Mouse (Mus musculus) testis, postnatal 14 days (tissue): ENCODE results near the gene Fes.

ENCODE experiments used
- DNase-seq: peaks from one replicate; pipeline ENCODE4 v3.0.0; 2021; ENCODE audit warnings: low spot score

Fes gene

DNA sequence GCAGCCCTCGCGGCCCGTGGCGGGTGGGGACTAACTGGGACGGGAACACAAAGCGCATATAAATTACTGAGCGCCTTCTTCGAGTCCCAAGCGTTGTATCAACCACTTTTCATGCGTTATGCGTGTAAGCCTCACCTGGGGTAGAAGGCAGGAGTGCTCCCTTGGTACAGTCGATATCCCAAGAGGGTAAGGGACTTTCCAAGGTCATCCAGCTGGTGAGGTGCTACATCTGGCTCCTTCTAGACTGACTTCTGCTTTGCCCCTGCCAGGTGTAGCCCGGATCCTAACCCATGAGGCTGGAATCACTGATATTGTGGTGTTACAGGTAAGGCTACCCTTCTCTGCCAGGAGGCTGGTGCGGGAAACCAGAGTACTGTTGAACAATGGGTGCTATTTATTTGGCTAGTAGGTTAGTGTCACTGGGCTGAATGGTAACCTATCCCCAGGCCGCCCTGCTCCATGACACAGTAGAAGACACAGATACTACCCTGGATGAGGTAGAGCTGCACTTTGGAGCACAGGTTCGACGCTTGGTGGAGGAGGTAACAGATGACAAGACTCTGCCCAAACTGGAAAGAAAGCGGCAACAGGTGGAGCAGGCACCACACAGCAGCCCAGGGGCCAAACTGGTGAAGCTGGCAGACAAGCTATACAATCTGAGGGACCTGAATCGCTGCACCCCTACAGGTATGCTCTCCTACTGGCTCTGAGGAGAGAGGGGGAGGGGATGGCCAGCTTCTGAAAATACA is 44.3 kb downstream of the Fes start:
- no peak for DNase-seq

DNA sequence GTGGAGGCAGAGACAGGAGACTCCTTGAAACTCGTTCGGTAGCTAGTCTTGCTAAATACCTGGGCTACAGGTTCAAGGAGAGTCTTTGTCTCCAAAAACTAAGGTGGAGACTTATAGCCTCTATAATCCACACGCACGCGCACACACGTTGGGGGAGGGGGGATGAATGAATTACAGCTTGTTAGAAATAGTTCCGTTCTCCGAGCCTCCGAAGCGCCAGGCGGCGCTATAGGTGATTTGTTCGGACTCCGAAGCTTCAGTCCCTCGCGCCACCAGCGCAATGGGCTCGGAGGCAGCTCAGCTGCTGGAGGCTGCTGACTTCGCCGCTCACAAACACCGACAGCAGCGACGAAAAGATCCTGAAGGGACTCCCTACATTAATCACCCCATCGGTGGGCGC is 44.9 kb downstream of the Fes start, which contains the start of gene Hddc3:
TSS of gene Hddc3 (plus strand) at position 247 of the 400 bp plus-strand sequence.
- DNase-seq = peak; percentile 88

DNA sequence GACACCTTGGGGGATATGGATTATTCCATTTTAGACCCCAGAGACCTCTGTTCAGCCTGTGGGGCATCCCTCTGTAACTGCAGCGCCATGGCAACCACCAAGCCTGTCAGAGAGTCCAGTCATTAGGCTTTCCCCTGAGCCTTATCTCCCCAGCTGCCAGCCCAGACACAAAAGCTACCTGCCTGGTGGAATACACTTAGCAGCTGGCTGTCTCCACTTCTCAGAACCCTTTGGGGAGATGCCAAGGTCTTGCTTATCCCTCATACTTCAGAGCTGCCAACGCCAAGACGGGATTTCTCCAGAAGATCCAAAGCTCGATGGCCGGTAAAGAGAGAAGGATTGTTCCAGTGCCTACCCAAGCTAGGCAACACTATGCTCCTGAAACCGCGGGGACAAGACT is 46.0 kb downstream of the Fes start:
- DNase-seq = no peak

DNA sequence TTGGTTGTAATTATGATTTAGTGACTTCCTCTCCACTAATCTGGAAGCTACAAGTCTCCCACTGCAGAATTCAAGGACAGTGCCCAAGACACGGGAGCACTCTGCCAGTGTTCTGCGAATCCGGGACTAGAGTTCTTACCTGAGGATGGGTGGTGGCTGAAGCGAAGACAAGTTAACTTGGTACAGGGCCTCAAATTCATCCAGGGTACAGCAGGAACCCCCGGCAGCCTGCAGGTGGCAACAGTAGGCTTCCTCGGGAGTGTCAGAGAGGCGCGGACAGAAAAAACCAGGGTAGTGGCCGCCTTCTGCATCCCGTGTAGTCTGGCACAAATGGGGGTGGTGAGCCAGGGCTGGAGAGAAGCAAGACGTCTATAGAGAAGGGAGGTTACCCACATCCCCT is 47.0 kb downstream of the Fes start, which contains the start of gene Unc45a:
TSS of gene Unc45a (minus strand) at position 213 of the 400 bp plus-strand sequence.
- DNase-seq = peak; percentile 64

DNA sequence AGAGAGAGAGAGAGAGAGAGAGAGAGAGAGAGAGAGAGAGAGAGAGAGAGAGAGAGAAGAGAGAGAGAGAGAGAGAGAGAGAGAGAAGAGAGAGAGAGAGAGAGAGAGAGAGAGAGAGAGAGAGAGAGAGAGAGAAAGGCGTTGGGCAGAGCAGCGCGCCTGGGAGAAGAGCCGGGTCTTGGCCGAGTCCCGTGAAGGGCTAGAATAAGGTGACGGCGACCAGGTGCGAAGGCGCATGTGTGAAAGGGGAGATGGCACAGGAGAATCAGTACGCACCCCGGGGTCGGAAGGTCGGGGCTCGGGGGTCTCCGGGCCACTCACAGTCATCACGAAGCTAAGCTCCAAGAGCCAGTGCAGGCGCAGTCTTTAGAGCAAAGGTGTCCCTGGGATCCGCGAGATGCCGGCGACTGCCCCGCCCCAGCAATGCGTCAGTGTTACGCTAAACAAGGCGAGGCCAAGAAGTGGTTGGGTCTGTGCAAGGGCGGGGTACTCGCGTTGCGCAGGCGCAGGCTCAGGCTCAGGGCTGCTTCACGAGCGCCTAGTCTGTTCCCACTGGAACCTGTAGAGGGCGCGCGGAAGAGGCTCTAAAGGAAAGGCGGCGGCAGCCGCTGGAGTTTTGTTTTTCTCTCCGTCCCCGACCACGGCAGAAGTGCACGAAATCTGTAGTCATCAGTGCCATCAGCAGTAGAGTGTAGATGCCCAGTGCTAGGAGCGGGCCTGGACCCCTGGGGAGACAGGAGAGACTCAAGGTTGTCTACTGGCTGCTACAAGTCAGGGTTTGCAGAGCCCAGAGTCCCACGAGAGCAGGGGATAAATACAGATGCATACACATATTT is 47.7 kb downstream of the Fes start:
- DNase-seq = peak; percentile 94

DNA sequence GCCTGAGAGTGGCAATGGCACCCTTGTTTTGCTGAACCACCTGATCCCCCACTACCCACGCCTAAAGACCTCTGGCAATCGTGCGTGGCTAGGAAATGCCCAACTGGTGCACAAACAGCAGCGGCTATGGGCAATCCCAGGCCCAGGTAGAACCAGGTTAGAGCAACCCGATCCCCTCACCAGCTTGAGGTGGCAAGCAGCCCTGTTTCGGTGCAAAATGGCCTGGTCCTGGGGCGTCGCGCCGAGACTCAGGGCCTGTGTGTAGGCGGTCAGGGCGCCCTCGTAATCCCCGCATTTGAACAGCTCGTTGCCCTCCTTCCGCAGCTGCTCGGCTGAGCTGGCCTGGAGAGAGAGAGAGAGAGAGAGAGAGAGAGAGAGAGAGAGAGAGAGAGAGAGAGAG is 48.4 kb downstream of the Fes start:
- no peak for DNase-seq

DNA sequence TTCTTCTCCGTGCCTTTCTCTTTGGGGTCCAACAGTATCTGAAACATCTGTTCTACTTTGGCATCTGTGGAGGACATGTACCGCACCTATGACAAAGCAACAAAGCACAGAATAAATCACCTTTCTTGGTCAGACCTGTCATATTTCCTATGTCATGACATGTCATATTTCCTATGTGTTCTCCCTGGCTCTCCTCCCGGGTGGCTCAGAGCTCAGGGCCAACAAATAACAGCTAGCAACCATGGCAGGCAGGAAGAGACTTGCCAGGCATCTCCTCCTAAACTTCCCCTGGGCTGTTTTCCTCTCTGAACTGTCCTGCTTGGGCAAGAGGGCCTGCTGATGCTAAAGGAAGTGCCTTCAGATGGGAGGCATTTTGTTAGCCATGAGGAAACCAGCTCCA is 50.8 kb downstream of the Fes start:
- no peak for DNase-seq

DNA sequence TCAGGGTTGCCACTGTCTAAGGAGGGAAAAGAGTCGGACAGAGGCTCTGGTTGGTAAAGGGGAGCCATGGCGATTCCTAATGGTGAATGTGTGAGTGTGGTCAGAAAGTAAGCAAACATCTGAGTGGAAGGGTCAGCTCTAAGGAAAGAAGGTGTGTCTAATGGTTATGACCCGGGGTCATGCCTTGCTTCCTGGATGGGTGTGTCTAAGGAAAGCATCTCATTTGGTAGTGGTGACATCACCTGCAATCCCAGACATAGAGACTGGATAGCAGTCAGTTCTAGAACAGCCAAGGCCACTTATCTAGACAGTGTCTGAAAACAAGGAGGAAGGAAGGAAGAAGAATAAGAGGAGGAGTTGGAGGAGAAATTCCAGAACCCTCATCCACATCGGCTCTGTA is 52.9 kb downstream of the Fes start:
- no peak for DNase-seq

DNA sequence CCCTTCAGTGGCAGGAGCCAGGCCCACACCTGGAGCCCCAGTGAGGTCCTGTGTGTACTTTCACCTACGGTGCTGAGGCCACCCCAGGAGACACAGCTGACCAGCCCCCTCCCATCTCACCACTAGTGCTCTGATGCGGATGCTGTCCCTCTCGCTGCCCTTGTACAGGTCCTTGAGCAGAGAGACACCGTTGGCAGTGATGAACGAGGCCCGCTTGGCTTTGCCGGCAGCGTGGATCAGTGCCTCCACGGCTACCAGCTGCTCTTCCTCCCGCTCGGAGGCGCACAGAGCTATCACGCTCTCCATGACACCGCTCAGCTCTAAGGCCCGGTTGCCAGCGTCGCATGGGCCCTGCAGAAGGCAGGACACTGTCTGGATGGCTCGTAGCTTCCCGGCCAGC is 56.3 kb downstream of the Fes start:
- DNase-seq = no peak

DNA sequence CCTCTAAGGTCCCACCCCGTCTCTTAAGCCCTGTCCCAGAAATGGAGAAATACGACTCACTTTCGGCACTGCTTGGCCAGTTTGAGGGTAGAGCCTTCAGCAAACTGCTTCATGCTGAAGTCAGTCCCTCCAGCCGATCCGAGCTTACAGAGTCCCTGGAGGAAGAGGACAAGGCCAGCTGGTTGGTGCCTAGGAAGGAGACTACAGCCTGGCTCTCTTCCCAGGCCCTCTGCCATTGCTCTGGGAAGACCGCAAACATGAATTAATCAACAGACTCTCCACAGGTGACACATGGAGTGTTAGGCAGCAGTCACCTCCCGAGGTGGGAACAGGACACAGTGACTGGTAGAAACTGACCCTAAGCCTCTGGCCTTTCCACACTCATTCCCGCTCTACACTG is 57.5 kb downstream of the Fes start:
- DNase-seq = no peak
